Mouse (Mus musculus): Measurements from ENCODE around the gene Gm527.

Gene Gm527

GRCm38 (mm10) chr12:64917578-64918471 lies at the start of gene Gm527:
Gm527 (plus strand) TSS chr12:64917906.
- DNase-seq (ENCODE audit: low spot score): peak; percentile 96

DNA sequence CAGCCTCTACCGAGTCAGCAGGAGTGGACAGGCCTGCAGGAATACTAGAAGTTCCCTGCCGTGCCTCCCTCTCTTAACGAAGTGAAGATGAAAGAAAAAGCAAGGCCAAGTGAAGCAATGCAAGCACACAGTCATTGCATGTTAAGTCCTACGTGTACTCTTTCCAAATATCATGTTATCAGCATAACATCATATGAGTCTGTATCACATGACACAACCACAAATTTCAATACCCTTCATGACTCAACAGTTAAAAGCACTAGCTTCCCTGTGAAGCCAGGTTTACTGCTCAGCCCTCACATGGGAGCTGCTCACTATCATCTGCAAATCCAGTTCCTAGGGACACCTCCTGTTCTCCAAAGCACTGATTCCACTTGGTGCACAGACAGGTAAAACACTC lies 46.6 kb upstream of the Gm527 start:
- DNase-seq (ENCODE audit: low spot score): no peak

DNA sequence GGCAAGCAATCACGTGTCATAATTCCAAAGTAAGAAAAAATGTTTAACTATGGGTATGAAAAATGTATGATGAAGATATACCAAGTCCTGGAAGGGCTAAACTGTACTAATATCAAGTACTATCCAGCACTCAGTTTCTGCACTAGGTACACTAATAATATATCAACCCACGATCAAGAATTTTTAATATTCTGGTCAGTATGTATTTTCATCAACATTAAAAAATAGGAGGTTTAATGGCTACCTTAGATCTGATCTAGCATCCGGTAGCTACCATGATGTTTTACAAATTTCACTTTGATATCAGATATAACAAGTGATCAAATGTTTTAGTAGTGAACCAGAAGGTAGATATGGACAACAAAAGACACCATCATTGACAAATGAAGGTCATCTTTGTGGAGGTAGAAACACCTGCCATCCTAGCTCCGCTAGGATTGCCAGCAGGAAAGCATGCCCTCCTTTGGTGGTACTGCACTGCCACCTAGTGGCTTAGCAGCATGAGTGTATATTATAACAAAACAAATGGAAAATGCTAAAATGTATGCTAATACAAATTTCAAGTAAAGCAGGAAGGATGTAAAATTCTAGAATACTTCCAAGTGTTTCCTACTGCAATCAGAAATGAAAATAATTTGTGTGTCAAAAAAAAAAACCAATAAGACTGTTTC lies 20.5 kb upstream of the Gm527 start:
- DNase-seq (ENCODE audit: low spot score): peak; percentile 48

DNA sequence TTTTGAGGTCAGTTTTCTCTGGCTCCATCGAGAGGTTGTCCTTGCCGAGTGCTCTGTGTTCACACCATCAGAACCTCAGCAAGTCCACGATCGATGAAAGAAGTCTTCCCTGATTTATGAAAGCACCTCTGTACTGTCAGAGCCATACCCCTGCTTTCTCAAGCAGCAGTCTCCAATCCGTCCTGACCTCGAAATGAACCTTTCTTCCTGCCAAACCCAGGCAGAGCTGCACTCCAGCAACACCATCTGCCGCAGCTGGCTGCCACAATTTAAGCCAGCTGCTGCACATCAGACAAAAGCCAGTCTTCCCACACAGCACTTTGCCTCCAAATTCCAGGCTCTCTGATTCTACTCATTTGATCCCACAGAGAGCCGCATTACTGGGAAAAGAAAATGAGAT lies 15.2 kb upstream of the Gm527 start:
- DNase-seq (ENCODE audit: low spot score): peak; percentile 62

GRCm38 (mm10) chr12:64903186-64903585 lies 14.5 kb upstream of the Gm527 start:
- DNase-seq (ENCODE audit: low spot score): no peak

- no peak for DNase-seq (ENCODE audit: low spot score)
These were observed 4.7 kb upstream of the Gm527 start for GRCm38 (mm10) chr12:64912996-64913395.

- no peak for DNase-seq (ENCODE audit: low spot score)
These were observed 971 bp upstream of the Gm527 start for GRCm38 (mm10) chr12:64916735-64917134.

DNA sequence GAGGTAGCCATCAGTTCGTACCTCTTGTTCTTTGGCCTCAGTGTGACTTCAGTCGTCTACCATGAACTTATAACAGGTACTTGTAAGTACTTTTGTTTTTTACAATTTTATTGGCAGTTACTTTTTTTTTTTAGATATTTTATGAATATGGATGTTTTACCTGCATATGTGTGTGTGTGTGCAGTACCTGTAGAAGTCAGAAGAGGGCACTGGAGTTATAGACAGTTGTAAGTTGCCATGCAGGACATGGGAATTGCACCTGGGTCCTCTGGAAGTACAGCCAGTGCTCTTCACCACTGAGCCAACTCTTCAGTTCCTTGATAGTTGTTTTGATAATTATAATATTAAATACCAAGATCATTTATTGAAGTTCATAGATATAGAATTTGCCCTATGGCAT lies 19.8 kb downstream of the Gm527 start:
- peak; percentile 7 for DNase-seq (ENCODE audit: low spot score)

DNA sequence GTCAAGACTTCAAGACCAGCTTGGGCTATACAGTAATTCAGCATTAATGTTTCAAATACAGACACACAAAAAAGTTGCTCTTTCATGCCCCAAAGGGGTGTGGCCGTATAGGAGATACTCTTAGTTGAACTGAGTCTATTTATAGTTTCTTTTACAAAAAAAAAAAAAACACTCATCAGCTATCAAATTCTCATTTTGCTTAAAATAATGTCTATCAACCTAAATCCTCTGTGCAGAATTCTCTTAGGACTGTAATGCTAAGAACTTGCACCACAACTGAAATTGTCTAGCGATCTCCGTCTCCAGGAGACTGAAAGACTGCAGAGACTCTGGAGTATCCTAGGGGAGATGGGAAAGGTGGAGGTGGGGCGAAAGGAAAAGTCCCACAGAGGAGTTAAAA lies 46.9 kb downstream of the Gm527 start:
- DNase-seq (ENCODE audit: low spot score): no peak

DNA sequence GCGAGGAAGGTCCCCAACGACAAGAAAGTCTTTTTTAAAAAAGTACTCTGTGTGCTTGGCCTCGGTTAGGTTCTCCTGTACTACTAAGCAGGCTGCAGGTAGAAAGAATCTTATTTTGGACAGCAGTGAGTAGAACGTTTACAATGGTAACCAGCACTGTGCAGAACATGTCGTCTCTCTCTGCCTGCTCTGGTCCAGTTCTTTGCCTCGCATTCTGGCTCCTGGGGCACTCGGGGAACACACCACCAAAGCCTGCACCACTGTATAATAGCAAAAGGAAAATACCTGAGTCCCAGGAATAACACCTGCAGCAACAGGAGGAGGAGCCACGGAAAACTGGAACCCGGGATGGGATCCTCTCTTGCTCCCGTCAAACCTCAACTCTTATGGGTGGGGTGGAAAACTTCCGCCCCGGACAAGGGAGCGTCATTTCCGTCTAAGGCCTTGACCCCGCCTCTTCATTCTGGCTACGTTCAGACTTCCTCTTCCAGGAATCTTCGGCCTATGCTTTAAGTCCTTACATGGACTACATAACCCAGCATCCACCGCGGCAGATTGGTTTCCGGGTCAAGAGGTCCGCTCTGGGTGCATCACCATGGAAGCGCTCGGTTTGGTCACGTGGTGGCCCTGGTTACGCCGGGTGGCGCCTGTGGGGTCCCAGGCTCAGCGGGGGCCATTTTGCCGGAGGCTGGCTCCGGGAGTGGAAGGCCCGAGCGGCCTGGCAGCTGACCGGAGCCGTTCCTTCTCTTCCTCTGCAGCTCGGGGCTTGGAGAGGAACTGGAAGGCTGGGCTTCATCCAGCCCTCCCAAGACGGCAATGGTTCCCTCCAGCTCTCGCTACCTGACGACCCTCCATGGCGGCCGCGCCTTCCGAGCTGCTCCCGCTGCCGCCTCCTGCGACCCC lies 47.7 kb downstream of the Gm527 start, which contains the start of the genes Klhl28 and Togaram1:
Gene Klhl28 (minus strand): TSS at position 411 of the 903 bp plus-strand sequence.
Gene Togaram1 (plus strand): TSS at position 681 of the 903 bp plus-strand sequence.
- DNase-seq (ENCODE audit: low spot score): peak; percentile 99

DNA sequence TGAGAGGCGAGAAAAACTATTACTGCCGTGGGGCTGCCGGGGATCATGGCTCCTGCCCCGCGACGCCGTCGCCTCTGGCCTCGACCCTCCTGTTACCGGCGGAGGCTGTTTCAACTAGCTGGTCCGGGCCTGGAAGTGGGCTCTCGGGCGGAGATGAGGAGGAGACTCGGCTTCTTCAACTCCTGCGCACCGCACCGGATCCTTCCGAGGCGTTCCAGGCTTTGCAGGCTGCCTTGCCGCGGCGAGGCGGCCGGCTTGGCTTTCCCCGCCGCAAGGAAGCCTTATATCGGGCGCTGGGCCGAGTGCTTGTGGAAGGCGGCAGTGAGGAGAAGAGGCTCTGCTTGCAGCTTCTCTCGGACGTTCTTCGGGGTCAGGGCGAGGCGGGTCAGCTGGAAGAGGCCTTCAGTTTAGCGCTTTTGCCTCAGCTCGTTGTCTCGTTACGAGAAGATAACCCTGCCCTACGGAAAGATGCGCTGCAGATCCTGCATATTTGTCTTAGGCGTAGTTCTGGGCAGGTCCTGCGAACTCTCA lies 48.5 kb downstream of the Gm527 start:
- peak; percentile 49 for DNase-seq (ENCODE audit: low spot score)

GRCm38 (mm10) chr12:64966652-64967435 lies 49.1 kb downstream of the Gm527 start:
- no peak for DNase-seq (ENCODE audit: low spot score)

DNA sequence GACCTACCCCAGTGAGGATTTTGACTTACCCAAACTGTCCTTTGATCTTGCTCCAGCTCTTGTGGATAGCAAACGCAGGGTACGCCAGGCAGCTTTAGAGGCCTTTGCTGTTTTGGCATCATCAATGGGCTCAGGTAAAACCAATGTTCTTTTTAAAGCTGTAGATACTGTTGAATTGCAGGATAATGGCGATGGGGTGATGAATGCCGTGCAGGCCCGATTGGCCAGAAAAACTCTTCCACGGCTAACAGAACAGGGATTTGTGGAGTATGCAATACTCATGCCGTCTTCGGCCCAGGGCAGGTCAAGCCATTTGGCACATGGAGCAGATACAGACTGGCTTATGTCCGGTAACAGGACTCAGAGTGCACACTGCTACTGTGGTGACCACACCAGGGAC lies 49.8 kb downstream of the Gm527 start:
- no peak for DNase-seq (ENCODE audit: low spot score)

- no peak for DNase-seq (ENCODE audit: low spot score)
These were observed 50.4 kb downstream of the Gm527 start for GRCm38 (mm10) chr12:64968067-64968466.

GRCm38 (mm10) chr12:64971399-64971798 lies 53.7 kb downstream of the Gm527 start:
- no peak for DNase-seq (ENCODE audit: low spot score)

GRCm38 (mm10) chr12:64972063-64972462 lies 54.4 kb downstream of the Gm527 start:
- no peak for DNase-seq (ENCODE audit: low spot score)
